Mouse (Mus musculus) embryo, embryonic 10 days (tissue): ENCODE results near the gene Fam160b1.

ENCODE experiments used
- DNase-seq: peaks from one replicate; pipeline ENCODE4 v3.0.0-alpha.2; 2015; ENCODE audit warnings: low spot score

Fam160b1 gene

GRCm38 (mm10) chr19:57360341-57361130 is at the start of gene Fam160b1:
Fam160b1 (plus strand) TSS chr19:57360680.
- peak; percentile 96 for DNase-seq

- no peak for DNase-seq
Observed at GRCm38 (mm10) chr19:57313226-57313625, 47.3 kb upstream of the Fam160b1 start.

- DNase-seq: no peak
Observed at GRCm38 (mm10) chr19:57313891-57314345, 46.6 kb upstream of the Fam160b1 start.

- peak; percentile 30 for DNase-seq
Observed at GRCm38 (mm10) chr19:57314346-57315012, 46.0 kb upstream of the Fam160b1 start, which contains the start of gene Ablim1. Ablim1 (minus strand) TSS chr19:57314919.

GRCm38 (mm10) chr19:57315013-57315565 is 45.4 kb upstream of the Fam160b1 start:
- DNase-seq: no peak

GRCm38 (mm10) chr19:57316597-57316996 is 43.9 kb upstream of the Fam160b1 start:
- no peak for DNase-seq

- no peak for DNase-seq
Observed at GRCm38 (mm10) chr19:57320656-57321382, 39.7 kb upstream of the Fam160b1 start.

- no peak for DNase-seq
Observed at GRCm38 (mm10) chr19:57321839-57322238, 38.6 kb upstream of the Fam160b1 start.

- no peak for DNase-seq
Observed at GRCm38 (mm10) chr19:57322491-57322890, 38.0 kb upstream of the Fam160b1 start.

GRCm38 (mm10) chr19:57323087-57323486 is 37.4 kb upstream of the Fam160b1 start:
- no peak for DNase-seq

- DNase-seq: peak; percentile 78
Observed at GRCm38 (mm10) chr19:57325748-57326300, 34.7 kb upstream of the Fam160b1 start.

- DNase-seq: no peak
Observed at GRCm38 (mm10) chr19:57327679-57328078, 32.8 kb upstream of the Fam160b1 start.

GRCm38 (mm10) chr19:57328269-57328668 is 32.2 kb upstream of the Fam160b1 start:
- DNase-seq: no peak

- peak; percentile 63 for DNase-seq
Observed at GRCm38 (mm10) chr19:57328792-57329191, 31.7 kb upstream of the Fam160b1 start.

GRCm38 (mm10) chr19:57330309-57330708 is 30.2 kb upstream of the Fam160b1 start:
- no peak for DNase-seq

GRCm38 (mm10) chr19:57331237-57331636 is 29.2 kb upstream of the Fam160b1 start:
- DNase-seq: no peak

GRCm38 (mm10) chr19:57333356-57333755 is 27.1 kb upstream of the Fam160b1 start:
- no peak for DNase-seq

GRCm38 (mm10) chr19:57335135-57335534 is 25.3 kb upstream of the Fam160b1 start:
- DNase-seq: no peak

GRCm38 (mm10) chr19:57339281-57339864 is 21.1 kb upstream of the Fam160b1 start:
- no peak for DNase-seq

- no peak for DNase-seq
Observed at GRCm38 (mm10) chr19:57340900-57341742, 19.4 kb upstream of the Fam160b1 start.

- DNase-seq: no peak
Observed at GRCm38 (mm10) chr19:57343860-57344259, 16.6 kb upstream of the Fam160b1 start.
